Mouse (Mus musculus): ENCODE data around the gene Gpr84.

GRCm38 (mm10) chr15:103323455-103324247, 13.2 kb upstream of the Gpr84 start:
- TF ChIP-seq CTCF (IDR thresholded peaks at IDR 0.05; ENCODE audit: extremely low read depth, insufficient read depth, low read length) (peak; percentile 81), POLR2A (IDR thresholded peaks at IDR 0.05; ENCODE audit: extremely low read depth, insufficient read depth, low read length) (no peak)
